ENCODE assay signal across 14 mouse cellular contexts in genomic region chr17:83654651-83655136, GRCm38 (mm10). TPM values are rescaled to one million over a fixed set of nuclear protein-coding genes. Genes with fewer than 3 reads are reported as not detected.
DNase-seq lines count a peak whose midpoint lies in the region; ATAC-seq and TF ChIP-seq lines count a peak whose summit lies in the region.
"Had no signal": no experiment of that assay in that cellular context is flagged by ENCODE, and none has a peak within 500 bp of the region (broad histone marks: within the 10 kb centered on the region; RNA-seq: fewer than 3 reads in every experiment).

No protein-coding gene starts in this region.

- no peak for TF ChIP-seq EP300 in liver, embryonic 14.5 days (IDR thresholded peaks at IDR 0.05; ENCODE audit: low read depth)
- no peak for TF ChIP-seq EP300 in liver, postnatal 0 days (IDR thresholded peaks at IDR 0.05; ENCODE audit: low read depth)

- no peak for ATAC-seq in liver, embryonic 14.5 days (ENCODE audit: insufficient read depth)
- ATAC-seq in liver, postnatal 0 days: no peak
- ATAC-seq: forebrain, embryonic 15.5 days had no signal

- H3K4me1 ChIP-seq in liver, embryonic 14.5 days (replicated peaks; ENCODE audit: control insufficient read depth in 2 of 2, insufficient read depth in 2 of 2, low read length in 1 of 2): peaks cover 53 to 76% of the 10 kb centered on the region in 2 experiments
- H3K4me1 ChIP-seq in liver, postnatal 0 days (ENCODE audit: insufficient read depth): peaks cover 29% of the 10 kb centered on the region
- H3K4me1 ChIP-seq in E14TG2a.4 (replicated peaks; ENCODE audit: low read depth, low read length): peaks cover 78% of the 10 kb centered on the region
- H3K4me1 ChIP-seq: forebrain, embryonic 15.5 days; heart, embryonic 13.5 days had no signal

- no peaks in the 10 kb centered on the region for H3K9me3 ChIP-seq in liver, embryonic 14.5 days (ENCODE audit: control insufficient read depth, low read length)
- H3K9me3 ChIP-seq in liver, postnatal 0 days (ENCODE audit: low read length): no peaks in the 10 kb centered on the region
- H3K9me3 ChIP-seq in E14TG2a.4 (ENCODE audit: low read length): no peaks in the 10 kb centered on the region
- H3K9me3 ChIP-seq: forebrain, embryonic 15.5 days; heart, embryonic 13.5 days; megakaryocyte, embryonic 14.5 days had no signal

- DNase-seq in liver, embryonic 14.5 days (ENCODE audit: low read depth in 3 of 3, low spot score in 3 of 3): no peak
- DNase-seq in liver, postnatal 0 days: no peak
- DNase-seq in induced T-regulatory cell, adult 2 months (ENCODE audit: low read depth): peak; percentile 93
- peak; percentile 88 for DNase-seq in thymus, postnatal 0 days (ENCODE audit: low spot score)
- DNase-seq in left cerebral cortex, adult 2 months (ENCODE audit: extremely low spot score in 1 of 2, low spot score in 2 of 2): no peak
- no peak for DNase-seq in neural tube, embryonic 10.5 days (ENCODE audit: extremely low spot score, low spot score)
- DNase-seq: embryo, embryonic 11 days; kidney, adult 11 months; layer of hippocampus, postnatal 36 days had no signal

- no peaks in the 10 kb centered on the region for H3K27me3 ChIP-seq in liver, embryonic 14.5 days (ENCODE audit: control insufficient read depth, insufficient read depth, low read length)
- no peaks in the 10 kb centered on the region for H3K27me3 ChIP-seq in liver, postnatal 0 days (ENCODE audit: insufficient read depth, low read length)
- H3K27me3 ChIP-seq in E14TG2a.4 (ENCODE audit: insufficient read depth, low read length): no peaks in the 10 kb centered on the region
- H3K27me3 ChIP-seq: forebrain, embryonic 15.5 days; heart, embryonic 13.5 days; megakaryocyte, embryonic 14.5 days had no signal

- no peak overlapping the region for H3K4me3 ChIP-seq in liver, embryonic 14.5 days (ENCODE audit: insufficient read depth in 1 of 2, low read depth in 2 of 2, low read length in 2 of 2)
- no peak overlapping the region for H3K4me3 ChIP-seq in liver, postnatal 0 days (ENCODE audit: low read depth, low read length)
- H3K4me3 ChIP-seq in E14TG2a.4 (replicated peaks; ENCODE audit: low read length): peak overlapping the region; percentile 71
- H3K4me3 ChIP-seq in left cerebral cortex, adult 2 months: no peak overlapping the region
- H3K4me3 ChIP-seq: forebrain, embryonic 15.5 days; heart, embryonic 13.5 days; megakaryocyte, embryonic 14.5 days had no signal

- H3K36me3 ChIP-seq in liver, embryonic 14.5 days (replicated peaks; ENCODE audit: control insufficient read depth, insufficient read depth, low read depth): no peaks in the 10 kb centered on the region
- H3K36me3 ChIP-seq in liver, postnatal 0 days (replicated peaks; ENCODE audit: insufficient read depth, low read length): no peaks in the 10 kb centered on the region
- no peaks in the 10 kb centered on the region for H3K36me3 ChIP-seq in E14TG2a.4 (ENCODE audit: insufficient read depth, low read length)
- H3K36me3 ChIP-seq: forebrain, embryonic 15.5 days; heart, embryonic 13.5 days had no signal

- H3K27ac ChIP-seq in liver, embryonic 14.5 days: peak overlapping the region; percentile 22
- H3K27ac ChIP-seq in liver, postnatal 0 days (ENCODE audit: low read depth): no peak overlapping the region
- no peak overlapping the region for H3K27ac ChIP-seq in left cerebral cortex, adult 2 months
- H3K27ac ChIP-seq: forebrain, embryonic 15.5 days; heart, embryonic 13.5 days had no signal

- intact Hi-C loops in left cerebral cortex, adult 2 months (cut with DNase I): no loop called here

- H3K9ac ChIP-seq in liver, embryonic 14.5 days (replicated peaks): no peak overlapping the region
- H3K9ac ChIP-seq in liver, postnatal 0 days (replicated peaks): no peak overlapping the region
- H3K9ac ChIP-seq: forebrain, embryonic 15.5 days; heart, embryonic 13.5 days had no signal

- 36% methylated on average over 13 of the region's 13 CpGs for WGBS in liver, embryonic 14.5 days (ENCODE audit: insufficient replicate concordance)
- WGBS in liver, postnatal 0 days (ENCODE audit: insufficient replicate concordance): 40% methylated on average over 13 of the region's 13 CpGs

- no peak overlapping the region for H3K4me2 ChIP-seq in liver, embryonic 14.5 days (ENCODE audit: low read depth)
- H3K4me2 ChIP-seq in liver, postnatal 0 days (ENCODE audit: low read depth, low read length): no peak overlapping the region
- H3K4me2 ChIP-seq: forebrain, embryonic 15.5 days; heart, embryonic 13.5 days had no signal

- no peak for TF ChIP-seq CTCF in liver, embryonic 14.5 days (IDR thresholded peaks at IDR 0.05; ENCODE audit: low read depth)
- TF ChIP-seq CTCF in liver, postnatal 0 days (IDR thresholded peaks at IDR 0.05; ENCODE audit: low read depth): no peak
- no peak for TF ChIP-seq CTCF in E14TG2a.4 (conservative IDR thresholded peaks at IDR 0.05; ENCODE audit: low read length)
- no peak for TF ChIP-seq CTCF in left cerebral cortex, adult 2 months (IDR thresholded peaks at IDR 0.05)

RNA-seq across cellular contexts. Expression of gene Kcng3, which starts 23.0 kb away (rescaled TPM):
- 0.07 and 0.09 TPM in 2 replicates for polyA plus RNA-seq in liver, embryonic 14.5 days (2012; rRNA removed)
- polyA plus RNA-seq in liver, embryonic 14.5 days (2014; fragmentation: Nextera tagmentation; extraction: Ambion mirVana): not detected in 2 replicates
- not detected in 2 replicates for polyA plus RNA-seq in liver, postnatal 0 days (2015; fragmentation: Nextera tagmentation; extraction: Ambion mirVana)
- 0.06 TPM in 1 of 2 replicates, not detected in the other for polyA plus RNA-seq in thymus, postnatal 0 days (2015; fragmentation: Nextera tagmentation; extraction: Ambion mirVana)
- total RNA-seq in left cerebral cortex, adult 2 months (2021): 10 to 100 TPM; 11.6 to 12.0 TPM
- polyA plus RNA-seq: heart, embryonic 13.5 days; stomach, embryonic 14.5 days had no signal

RNA-seq across cellular contexts. Expression of gene Mta3, which starts 51.3 kb away (rescaled TPM):
- 30.0 and 35.5 TPM in 2 replicates for polyA plus RNA-seq in liver, embryonic 14.5 days (2012; rRNA removed)
- 26.7 and 34.5 TPM in 2 replicates for polyA plus RNA-seq in liver, embryonic 14.5 days (2014; fragmentation: Nextera tagmentation; extraction: Ambion mirVana)
- polyA plus RNA-seq in liver, postnatal 0 days (2015; fragmentation: Nextera tagmentation; extraction: Ambion mirVana): 26.1 and 28.1 TPM in 2 replicates
- 65.1 and 67.0 TPM in 2 replicates for polyA plus RNA-seq in thymus, postnatal 0 days (2015; fragmentation: Nextera tagmentation; extraction: Ambion mirVana)
- total RNA-seq in left cerebral cortex, adult 2 months (2021): 10 to 100 TPM; 90.6 to 93.6 TPM

Comparison
In these comparisons a context has a peak if more than half of its experiments do, and no peak if none do; other contexts are left out.
1. DNase-seq: peak in induced T-regulatory cell, adult 2 months (single experiment) and thymus, postnatal 0 days (single experiment); none in liver, embryonic 14.5 days (0 of 3), liver, postnatal 0 days (single experiment), left cerebral cortex, adult 2 months (0 of 2) and neural tube, embryonic 10.5 days (single experiment).